Mouse (Mus musculus) hindbrain, embryonic 10.5 days (tissue): ENCODE data around the gene Ak5. TPM values are rescaled to one million over a fixed set of nuclear protein-coding genes. Genes with fewer than 3 reads are reported as not detected.

ENCODE experiments used
- DNase-seq: peaks from one replicate; pipeline ENCODE4 v3.0.0-alpha.2; 2017; ENCODE audit warnings: low spot score
- H3K27ac ChIP-seq: fragments of 300-500 bp; sonication (generic); 2 replicates; pipeline ENCODE4 v1.5.1; 2016; ENCODE audit warnings: mild to moderate bottlenecking, moderate library complexity
- H3K27me3 ChIP-seq: fragments of 300-500 bp; sonication (generic); 2 replicates; pipeline ENCODE4 v1.6.1; 2016; ENCODE audit warnings: mild to moderate bottlenecking; ENCODE audit not compliant: poor library complexity, insufficient read depth, severe bottlenecking
- H3K36me3 ChIP-seq: fragments of 300-500 bp; sonication (generic); 2 replicates; pipeline ENCODE4 v1.6.1; 2016; ENCODE audit warnings: mild to moderate bottlenecking, moderate library complexity
- H3K4me1 ChIP-seq: fragments of 300-500 bp; sonication (generic); replicated peaks from 2 replicates; pipeline ENCODE4 v1.6.1; 2016; ENCODE audit warnings: mild to moderate bottlenecking
- H3K4me3 ChIP-seq: fragments of 300-500 bp; sonication (generic); 2 replicates; pipeline ENCODE4 v1.5.1; 2016; ENCODE audit warnings: mild to moderate bottlenecking, moderate library complexity
- H3K9me3 ChIP-seq: fragments of 300-500 bp; sonication (generic); 2 replicates; pipeline ENCODE4 v1.6.1; 2016; ENCODE audit warnings: mild to moderate bottlenecking, moderate library complexity
- WGBS: fragments of 180-500 bp; shearing (Covaris S2); methylation state at CpG from one replicate; pipeline ENCODE4 v1.1.7; 2016; 5-methylcytosine and 5-hydroxymethylcytosine counted together
- polyA plus RNA-seq: library from polyadenylated mRNA; unstranded; fragments of >200 nt; fragmentation: Nextera tagmentation; extraction: Ambion mirVana; gene quantifications from 2 replicates; pipeline ENCODE4 v1.2.1, GENCODE M21; 2016

The Ak5 gene
- polyA plus RNA-seq, 1 experiment from 2014 or later = 1.1 TPM

DNA sequence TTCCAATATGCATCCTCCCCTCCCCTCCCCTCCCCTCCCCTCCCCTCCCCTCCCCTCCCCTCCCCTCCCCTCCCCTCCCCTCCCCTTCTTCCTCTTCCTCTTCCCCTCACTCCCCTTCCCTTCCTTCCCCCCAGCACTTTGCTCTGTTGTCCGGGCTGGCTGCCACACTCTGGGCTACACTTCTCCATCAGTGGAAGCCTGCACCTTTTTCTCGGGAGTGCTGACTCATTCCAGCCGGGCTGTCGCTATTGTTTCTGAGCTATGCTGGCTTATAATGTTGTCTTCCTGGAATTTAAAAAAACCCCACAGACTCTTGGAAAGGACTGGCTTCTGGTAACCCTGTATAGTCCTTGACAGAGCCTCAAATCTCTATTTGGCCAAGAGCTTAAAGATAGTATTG is 111.7 kb downstream of the Ak5 start:
- DNase-seq = no peak
- WGBS = 74% methylated on average over 4 of the region's 4 CpGs
- no peaks in the 10 kb centered on the region for H3K9me3 ChIP-seq
- H3K27ac ChIP-seq = no peak overlapping the region
- no peaks in the 10 kb centered on the region for H3K36me3 ChIP-seq
- 0 out of 2 replicates have a peak, but pooled peaks cover 4% of the 10 kb centered on the region for H3K4me1 ChIP-seq
- H3K27me3 ChIP-seq = no peaks in the 10 kb centered on the region
- H3K4me3 ChIP-seq = no peak overlapping the region

DNA sequence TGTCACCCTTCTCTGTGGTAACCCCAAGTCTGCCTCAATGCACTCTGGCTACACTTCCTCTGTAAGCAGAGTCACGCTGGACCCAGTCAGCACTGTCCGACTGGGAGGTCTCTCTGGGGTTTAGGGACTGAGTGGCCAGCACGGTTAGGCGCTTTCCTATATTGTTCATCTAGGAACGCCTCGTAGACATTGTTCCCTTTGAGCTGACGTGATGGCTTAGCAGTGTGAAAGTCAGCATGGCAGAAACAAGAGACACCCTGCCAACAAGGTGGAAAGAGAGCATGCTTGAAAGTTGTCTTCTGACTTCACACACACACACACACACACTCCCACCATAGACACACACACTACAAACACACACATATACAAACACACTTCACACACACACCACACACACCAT is 112.9 kb downstream of the Ak5 start:
- H3K4me3 ChIP-seq = no peak overlapping the region
- DNase-seq = no peak
- WGBS = 54% methylated on average over 7 of the region's 7 CpGs
- H3K9me3 ChIP-seq = no peaks in the 10 kb centered on the region
- H3K4me1 ChIP-seq = 0 out of 2 replicates have a peak, but pooled peaks cover 4% of the 10 kb centered on the region
- 0 out of 2 replicates have a peak overlapping the region, but pooled peaks have one; percentile 18 for H3K27ac ChIP-seq
- no peaks in the 10 kb centered on the region for H3K27me3 ChIP-seq
- no peaks in the 10 kb centered on the region for H3K36me3 ChIP-seq

DNA sequence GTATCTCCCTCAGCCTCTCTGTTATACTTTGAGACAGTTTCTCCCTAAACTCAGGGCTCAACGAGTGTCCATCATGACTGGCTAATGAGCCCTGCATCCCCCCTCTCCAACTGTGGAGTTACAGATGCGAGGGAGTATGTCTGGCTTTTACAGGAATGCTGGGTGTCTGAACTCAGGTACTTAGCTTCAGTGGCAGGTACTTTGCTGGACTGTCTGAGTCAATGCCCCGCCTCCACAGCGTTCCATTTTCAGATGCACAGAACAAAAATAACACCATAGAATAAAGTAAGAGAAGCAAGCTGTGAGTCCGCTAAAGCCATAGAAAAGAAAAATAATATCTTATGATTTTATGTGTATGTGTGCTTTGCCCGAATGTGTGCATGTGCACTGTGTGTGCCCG is 113.8 kb downstream of the Ak5 start:
- H3K4me3 ChIP-seq = no peak overlapping the region
- WGBS = 88% methylated on average over 7 of the region's 7 CpGs
- H3K9me3 ChIP-seq = no peaks in the 10 kb centered on the region
- 0 out of 2 replicates have a peak, but pooled peaks cover 4% of the 10 kb centered on the region for H3K4me1 ChIP-seq
- H3K27ac ChIP-seq = no peak overlapping the region
- DNase-seq = no peak
- no peaks in the 10 kb centered on the region for H3K27me3 ChIP-seq
- H3K36me3 ChIP-seq = no peaks in the 10 kb centered on the region

GRCm38 (mm10) chr3:152552641-152553040 is 115.5 kb downstream of the Ak5 start:
- DNase-seq = no peak
- no peak overlapping the region for H3K4me3 ChIP-seq
- 88% methylated on average over 8 of the region's 8 CpGs for WGBS
- H3K27me3 ChIP-seq = no peaks in the 10 kb centered on the region
- no peaks in the 10 kb centered on the region for H3K36me3 ChIP-seq
- H3K4me1 ChIP-seq = 0 out of 2 replicates have a peak, but pooled peaks cover under 1% of the 10 kb centered on the region
- no peak overlapping the region for H3K27ac ChIP-seq
- no peaks in the 10 kb centered on the region for H3K9me3 ChIP-seq

DNA sequence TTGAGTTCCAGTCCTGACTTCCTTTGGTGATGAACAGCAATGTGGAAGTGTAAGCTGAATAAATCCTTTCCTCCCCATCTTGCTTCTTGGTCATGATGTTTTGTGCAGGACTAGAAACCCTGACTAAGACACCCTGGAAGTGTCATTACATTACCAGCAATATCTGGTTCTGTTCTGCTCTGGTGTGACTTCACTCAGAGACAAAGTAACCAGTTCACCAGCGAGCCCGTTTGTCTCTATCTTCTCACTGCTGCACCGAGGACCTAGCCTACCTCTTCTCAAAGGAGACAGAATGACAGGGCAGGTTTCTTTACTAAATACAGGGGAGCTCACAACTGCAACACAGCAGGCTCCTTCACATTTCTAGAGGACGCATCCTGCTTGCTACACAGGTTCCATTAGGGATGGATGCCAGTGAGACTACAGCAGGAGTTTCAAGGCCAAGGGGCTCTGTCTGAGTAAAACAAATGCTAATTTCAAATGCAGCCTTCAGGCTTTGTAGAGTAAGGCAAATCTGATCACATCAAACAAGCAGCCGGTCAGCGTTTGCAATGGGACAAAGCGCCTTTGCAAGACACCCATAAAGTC is 117.5 kb downstream of the Ak5 start:
- H3K9me3 ChIP-seq = no peaks in the 10 kb centered on the region
- WGBS = 81% methylated on average over 7 of the region's 7 CpGs
- DNase-seq = no peak
- no peaks in the 10 kb centered on the region for H3K4me1 ChIP-seq
- H3K36me3 ChIP-seq = no peaks in the 10 kb centered on the region
- H3K27me3 ChIP-seq = no peaks in the 10 kb centered on the region
- H3K27ac ChIP-seq = no peak overlapping the region
- no peak overlapping the region for H3K4me3 ChIP-seq

DNA sequence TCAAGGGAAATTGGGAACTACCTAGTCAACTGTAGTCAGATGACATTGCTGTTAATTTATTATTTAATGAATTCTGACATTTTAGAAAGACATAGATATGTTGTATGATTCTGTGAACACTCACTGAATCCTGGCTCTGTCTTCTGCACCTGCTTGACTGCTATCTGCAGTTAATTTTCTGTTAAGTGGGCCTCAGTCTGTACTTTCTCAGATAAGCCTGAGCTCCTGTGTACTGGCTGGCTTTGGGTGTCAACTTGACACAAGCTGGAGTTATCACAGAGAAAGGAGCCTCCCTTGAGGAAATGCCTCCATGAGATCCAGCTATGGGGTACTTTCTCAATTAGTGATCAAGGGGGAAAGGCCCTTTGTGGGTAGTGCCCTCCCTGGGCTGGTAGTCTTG is 118.1 kb downstream of the Ak5 start:
- no peak for DNase-seq

GRCm38 (mm10) chr3:152544921-152545320 is 123.2 kb downstream of the Ak5 start:
- H3K4me3 ChIP-seq = no peak overlapping the region
- no peaks in the 10 kb centered on the region for H3K27me3 ChIP-seq
- peaks cover 5% of the 10 kb centered on the region; the same call in 1 of the 2 replicates for H3K4me1 ChIP-seq
- H3K36me3 ChIP-seq = no peaks in the 10 kb centered on the region
- no peak overlapping the region for H3K27ac ChIP-seq
- no peak for DNase-seq
- 87% methylated on average over 3 of the region's 3 CpGs for WGBS
- no peaks in the 10 kb centered on the region for H3K9me3 ChIP-seq

More for the DNA sequence above, 118.1 kb downstream of the Ak5 start:
- Histone ChIP-seq H3K4me3 (no peak overlapping the region), H3K27me3 (no peaks in the 10 kb centered on the region), H3K27ac (no peak overlapping the region), H3K36me3 (no peaks in the 10 kb centered on the region), H3K4me1 (no peaks in the 10 kb centered on the region), H3K9me3 (no peaks in the 10 kb centered on the region)

- H3K4me3 ChIP-seq = no peak overlapping the region
- peaks cover 5% of the 10 kb centered on the region; the same call in 1 of the 2 replicates for H3K4me1 ChIP-seq
- WGBS = 80% methylated on average over 5 of the region's 5 CpGs
- no peak for DNase-seq
- no peaks in the 10 kb centered on the region for H3K9me3 ChIP-seq
- H3K27ac ChIP-seq = no peak overlapping the region
- no peaks in the 10 kb centered on the region for H3K36me3 ChIP-seq
- H3K27me3 ChIP-seq = no peaks in the 10 kb centered on the region
These were observed 125.9 kb downstream of the Ak5 start for GRCm38 (mm10) chr3:152542298-152542697.

- H3K36me3 ChIP-seq = no peaks in the 10 kb centered on the region
- H3K4me1 ChIP-seq = no peaks in the 10 kb centered on the region
- no peak overlapping the region for H3K27ac ChIP-seq
- no peak for DNase-seq
- H3K27me3 ChIP-seq = no peaks in the 10 kb centered on the region
- no peak overlapping the region for H3K4me3 ChIP-seq
- 90% methylated on average over 5 of the region's 5 CpGs for WGBS
- H3K9me3 ChIP-seq = no peaks in the 10 kb centered on the region
These were observed 137.8 kb downstream of the Ak5 start for GRCm38 (mm10) chr3:152530344-152530743.

DNA sequence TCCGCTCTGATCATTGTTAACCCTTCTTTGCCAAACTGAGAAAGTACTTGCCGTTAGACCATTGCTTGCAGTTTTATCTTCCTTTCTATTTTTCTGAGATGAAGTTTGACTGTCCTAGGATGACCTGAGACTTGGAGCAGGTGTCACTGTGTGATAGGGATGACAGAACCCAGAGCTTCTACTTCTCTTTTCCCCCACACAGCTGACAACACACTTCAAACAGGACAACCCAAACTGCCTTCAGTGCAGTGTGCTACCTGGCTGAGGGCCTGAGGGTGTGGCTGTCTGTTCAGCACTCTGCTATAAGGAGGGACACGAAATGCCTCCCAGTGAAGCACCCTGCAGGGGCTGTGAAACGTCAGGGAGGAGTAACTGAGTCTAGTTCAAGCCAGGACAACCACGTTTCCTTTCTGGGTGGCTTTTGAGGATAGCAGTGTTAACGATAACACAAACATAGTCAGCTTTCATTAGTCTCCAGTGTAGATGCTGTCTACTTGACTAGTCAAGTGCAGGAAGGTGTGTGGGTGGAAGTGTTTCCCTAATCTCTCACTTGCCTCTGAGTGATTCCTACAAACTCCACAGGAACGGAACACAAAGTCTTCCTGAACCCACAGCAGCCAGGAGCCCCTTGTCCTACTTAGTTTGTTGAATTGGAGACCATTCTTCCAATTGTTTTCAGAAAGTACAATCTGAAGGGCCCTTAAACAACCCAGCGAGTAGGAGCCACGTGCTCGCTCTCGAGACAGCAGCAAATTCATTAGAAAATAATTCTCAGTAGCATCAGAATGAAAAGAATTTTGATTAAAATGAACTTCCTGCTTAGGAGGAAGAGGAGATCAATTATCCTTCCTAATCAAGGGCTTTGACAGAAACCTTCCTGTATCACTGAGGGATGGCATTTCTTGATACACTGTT is 138.8 kb downstream of the Ak5 start:
- 79% methylated on average over 11 of the region's 11 CpGs for WGBS

GRCm38 (mm10) chr3:152526721-152527120 is 141.4 kb downstream of the Ak5 start:
- 83% methylated on average over 8 of the region's 8 CpGs for WGBS
- no peaks in the 10 kb centered on the region for H3K36me3 ChIP-seq
- no peak overlapping the region for H3K27ac ChIP-seq

More for the DNA sequence above, 138.8 kb downstream of the Ak5 start:
- Histone ChIP-seq H3K4me1 (no peaks in the 10 kb centered on the region), H3K4me3 (no peak overlapping the region), H3K27me3 (no peaks in the 10 kb centered on the region), H3K36me3 (no peaks in the 10 kb centered on the region), H3K9me3 (no peaks in the 10 kb centered on the region), H3K27ac (no peak overlapping the region)
- DNase-seq = no peak

DNA sequence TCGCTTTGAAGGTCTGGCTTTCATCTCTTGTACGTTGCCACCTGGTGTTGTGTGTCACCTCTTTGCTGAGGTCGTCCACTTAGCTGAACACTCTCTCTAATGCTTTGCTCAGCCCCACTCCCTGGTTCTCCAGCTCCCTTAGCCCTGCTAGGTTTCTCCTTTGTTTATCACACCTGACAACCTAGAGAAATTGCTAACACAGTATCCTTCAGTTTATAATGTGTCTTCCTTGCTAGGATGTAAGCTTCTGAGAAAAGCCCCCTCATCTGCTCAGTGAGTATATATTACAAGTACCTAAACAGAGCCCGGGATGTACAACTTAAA is 144.9 kb downstream of the Ak5 start:
- no peaks in the 10 kb centered on the region for H3K27me3 ChIP-seq
- 78% methylated on average over 4 of the region's 4 CpGs for WGBS
- no peak overlapping the region for H3K27ac ChIP-seq
- DNase-seq = no peak
- H3K4me3 ChIP-seq = no peak overlapping the region
- H3K4me1 ChIP-seq = no peaks in the 10 kb centered on the region
- no peaks in the 10 kb centered on the region for H3K36me3 ChIP-seq
- no peaks in the 10 kb centered on the region for H3K9me3 ChIP-seq

More at GRCm38 (mm10) chr3:152526721-152527120, 141.4 kb downstream of the Ak5 start:
- DNase-seq = no peak
- Histone ChIP-seq H3K4me1 (no peaks in the 10 kb centered on the region), H3K27me3 (no peaks in the 10 kb centered on the region), H3K4me3 (no peak overlapping the region), H3K9me3 (no peaks in the 10 kb centered on the region)

DNA sequence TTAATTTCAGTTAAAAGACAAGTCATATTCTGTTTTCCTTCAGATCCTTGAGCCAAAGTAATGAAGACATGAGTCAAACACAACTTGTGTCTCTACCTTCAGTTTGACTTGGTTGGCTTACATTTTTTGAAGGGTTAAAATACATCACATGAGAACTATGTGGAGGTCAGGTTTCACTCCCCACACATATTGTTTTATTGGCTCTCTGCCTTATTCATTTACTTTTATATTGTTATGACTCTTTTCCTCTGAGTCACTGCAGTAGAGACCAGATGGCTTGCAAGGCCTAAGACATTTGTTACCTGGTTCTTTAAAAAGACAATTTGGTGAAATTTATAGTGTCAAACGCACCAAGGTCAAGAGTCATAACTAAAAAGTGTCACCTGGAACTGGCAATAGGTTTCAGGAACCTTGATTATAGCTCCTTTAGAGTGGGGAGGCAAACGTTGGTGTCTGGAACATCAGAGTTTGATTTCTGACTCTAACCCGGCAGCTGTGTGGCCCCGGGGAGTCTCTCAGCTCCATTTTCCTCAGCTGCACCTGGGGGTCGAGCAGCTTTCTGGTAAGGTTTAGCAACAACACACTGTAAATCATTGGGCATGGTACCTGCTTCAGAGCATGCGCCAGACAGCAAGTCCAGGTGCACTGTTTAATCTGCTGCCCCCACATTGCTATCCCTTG is 145.4 kb downstream of the Ak5 start:
- no peaks in the 10 kb centered on the region for H3K4me1 ChIP-seq
- H3K27me3 ChIP-seq = no peaks in the 10 kb centered on the region
- no peaks in the 10 kb centered on the region for H3K9me3 ChIP-seq
- no peak overlapping the region for H3K4me3 ChIP-seq
- H3K27ac ChIP-seq = no peak overlapping the region
- H3K36me3 ChIP-seq = no peaks in the 10 kb centered on the region
- WGBS = 83% methylated on average over 6 of the region's 6 CpGs
- DNase-seq = no peak
